Mouse (Mus musculus) hindbrain, embryonic 12.5 days (tissue): ENCODE data around the gene Fthl17c. TPM values are rescaled to one million over a fixed set of nuclear protein-coding genes. Genes with fewer than 3 reads are reported as not detected.
"Not testable (repeated sequence)": the region's sequence is repeated elsewhere in the genome, so short reads cannot be mapped to it uniquely, and the experiment has no call there.

Experiments used
- ATAC-seq: fragments of 200-750 bp; cut with Nextera tagmentation; 2 replicates; pipeline ENCODE4 v1.8.0; 2017; ENCODE audit warnings: moderate TSS enrichment; ENCODE audit not compliant: low FRiP score
- H3K27ac ChIP-seq: fragments of 300-500 bp; sonication (generic); 2 replicates; pipeline ENCODE4 v1.5.1; 2016; ENCODE audit warnings: mild to moderate bottlenecking
- H3K27me3 ChIP-seq: fragments of 300-500 bp; sonication (generic); 2 replicates; pipeline ENCODE4 v1.6.1; 2016; ENCODE audit warnings: mild to moderate bottlenecking
- H3K36me3 ChIP-seq: fragments of 300-500 bp; sonication (generic); 2 replicates; pipeline ENCODE4 v1.6.1; 2016; ENCODE audit warnings: mild to moderate bottlenecking
- H3K4me1 ChIP-seq: fragments of 300-500 bp; sonication (generic); 2 replicates; pipeline ENCODE4 v1.6.1; 2016
- H3K4me2 ChIP-seq: fragments of 300-500 bp; sonication (generic); replicated peaks from 2 replicates; pipeline ENCODE4 v1.6.1; 2016; ENCODE audit warnings: mild to moderate bottlenecking
- H3K4me3 ChIP-seq: fragments of 300-500 bp; sonication (generic); 2 replicates; pipeline ENCODE4 v1.5.1; 2016; ENCODE audit warnings: mild to moderate bottlenecking
- H3K9ac ChIP-seq: fragments of 300-500 bp; sonication (generic); 2 replicates; pipeline ENCODE4 v1.6.1; 2016; ENCODE audit warnings: mild to moderate bottlenecking, moderate library complexity
- H3K9me3 ChIP-seq: fragments of 300-500 bp; sonication (generic); replicated peaks from 2 replicates; pipeline ENCODE4 v1.6.1; 2016; ENCODE audit warnings: mild to moderate bottlenecking
- WGBS: fragments of 180-500 bp; shearing (Covaris S2); methylation state at CpG from one replicate; pipeline ENCODE4 v1.1.7; 2016; 5-methylcytosine and 5-hydroxymethylcytosine counted together
- polyA plus RNA-seq: library from polyadenylated mRNA; unstranded; fragments of >200 nt; fragmentation: Nextera tagmentation; extraction: Ambion mirVana; gene quantifications from 2 replicates; pipeline ENCODE4 v1.2.1, GENCODE M21; 2016

Gene Fthl17c
- polyA plus RNA-seq, result not detected in 2 replicates

- not testable (repeated sequence) for H3K4me2 ChIP-seq, H3K9me3 ChIP-seq, H3K4me3 ChIP-seq, H3K27ac ChIP-seq, ATAC-seq, H3K36me3 ChIP-seq, H3K9ac ChIP-seq, H3K27me3 ChIP-seq, H3K4me1 ChIP-seq
- WGBS, result no CpG with 5 or more reads among the region's 11 CpGs
Observed at GRCm38 (mm10) chrX:8976459-8976858, at the start of gene Fthl17c. Gene Fthl17c (minus strand): TSS chrX:8976559.

GRCm38 (mm10) chrX:9019481-9019880 lies 43.1 kb upstream of the Fthl17c start:
- no peak overlapping the region for H3K9ac ChIP-seq
- no peaks in the 10 kb centered on the region for H3K36me3 ChIP-seq
- no peaks in the 10 kb centered on the region for H3K27me3 ChIP-seq
- 61% methylated on average over 9 of the region's 10 CpGs for WGBS
- no peak for ATAC-seq
- H3K4me3 ChIP-seq, result no peak overlapping the region
- no peaks in the 10 kb centered on the region for H3K4me1 ChIP-seq
- H3K27ac ChIP-seq, result no peak overlapping the region
- no peak overlapping the region for H3K4me2 ChIP-seq
- H3K9me3 ChIP-seq, result no peaks in the 10 kb centered on the region

- ATAC-seq, result no peak
- H3K9ac ChIP-seq, result no peak overlapping the region
Observed at GRCm38 (mm10) chrX:9016079-9016478, 39.7 kb upstream of the Fthl17c start.

GRCm38 (mm10) chrX:8986655-8987054 lies 10.3 kb upstream of the Fthl17c start, which contains the start of gene Fthl17d:
Gene Fthl17d (minus strand): TSS chrX:8986755.
- H3K27ac ChIP-seq, H3K9me3 ChIP-seq, H3K4me3 ChIP-seq, H3K9ac ChIP-seq, H3K36me3 ChIP-seq, H3K4me2 ChIP-seq, H3K4me1 ChIP-seq, ATAC-seq, H3K27me3 ChIP-seq: not testable (repeated sequence)
- WGBS, result no CpG with 5 or more reads among the region's 9 CpGs

More at GRCm38 (mm10) chrX:9016079-9016478, 39.7 kb upstream of the Fthl17c start:
- Histone ChIP-seq H3K27ac (no peak overlapping the region), H3K4me3 (no peak overlapping the region), H3K27me3 (no peaks in the 10 kb centered on the region), H3K4me2 (no peak overlapping the region), H3K9me3 (no peaks in the 10 kb centered on the region), H3K4me1 (no peaks in the 10 kb centered on the region), H3K36me3 (no peaks in the 10 kb centered on the region)
- 59% methylated on average over 1 of the region's 1 CpGs for WGBS

GRCm38 (mm10) chrX:8964618-8965017 lies 11.7 kb downstream of the Fthl17c start:
- not testable (repeated sequence) for H3K27ac ChIP-seq, H3K4me1 ChIP-seq, H3K4me2 ChIP-seq, H3K27me3 ChIP-seq, H3K36me3 ChIP-seq, H3K4me3 ChIP-seq, ATAC-seq, H3K9ac ChIP-seq, H3K9me3 ChIP-seq
- WGBS, result 49% methylated on average over 4 of the region's 4 CpGs

GRCm38 (mm10) chrX:8962875-8963274 lies 13.5 kb downstream of the Fthl17c start, which contains the start of gene Fthl17b:
Gene Fthl17b (minus strand): TSS chrX:8962975.
- 93% methylated on average over 4 of the region's 11 CpGs for WGBS
- H3K9me3 ChIP-seq, H3K4me2 ChIP-seq, ATAC-seq, H3K27ac ChIP-seq, H3K4me3 ChIP-seq, H3K36me3 ChIP-seq, H3K27me3 ChIP-seq, H3K4me1 ChIP-seq, H3K9ac ChIP-seq: not testable (repeated sequence)

GRCm38 (mm10) chrX:8948130-8948805 lies 28.1 kb downstream of the Fthl17c start:
- H3K4me1 ChIP-seq, H3K27ac ChIP-seq, H3K36me3 ChIP-seq, H3K27me3 ChIP-seq, H3K4me2 ChIP-seq, H3K9ac ChIP-seq, H3K9me3 ChIP-seq, H3K4me3 ChIP-seq: not testable (repeated sequence)
- WGBS, result 17% methylated on average over 7 of the region's 7 CpGs
- 0 out of 2 replicates have a peak, but pooled peaks have one; percentile 66 for ATAC-seq

GRCm38 (mm10) chrX:8944041-8944440 lies 32.3 kb downstream of the Fthl17c start:
- H3K36me3 ChIP-seq, result no peaks in the 10 kb centered on the region
- H3K4me3 ChIP-seq, result no peak overlapping the region
- H3K4me1 ChIP-seq, result no peaks in the 10 kb centered on the region
- H3K27me3 ChIP-seq, result no peaks in the 10 kb centered on the region
- no peak overlapping the region for H3K27ac ChIP-seq
- H3K9me3 ChIP-seq, result no peaks in the 10 kb centered on the region
- ATAC-seq, result no peak
- H3K9ac ChIP-seq, result no peak overlapping the region
- WGBS, result 80% methylated on average over 8 of the region's 8 CpGs
- H3K4me2 ChIP-seq, result no peak overlapping the region

- no peaks in the 10 kb centered on the region for H3K27me3 ChIP-seq
- no peaks in the 10 kb centered on the region for H3K9me3 ChIP-seq
- H3K4me3 ChIP-seq, result no peak overlapping the region
- no peaks in the 10 kb centered on the region for H3K36me3 ChIP-seq
- WGBS, result 40% methylated on average over 4 of the region's 4 CpGs
- no peak for ATAC-seq
- no peaks in the 10 kb centered on the region for H3K4me1 ChIP-seq
- no peak overlapping the region for H3K9ac ChIP-seq
- no peak overlapping the region for H3K4me2 ChIP-seq
- H3K27ac ChIP-seq, result no peak overlapping the region
Observed at GRCm38 (mm10) chrX:8927308-8927707, 49.1 kb downstream of the Fthl17c start.

Other genes starting within 250 kb of the Fthl17c start
- not detected in 2 replicates for gene Ssx9, start 228.1 kb downstream of the Fthl17c start, polyA plus RNA-seq
- gene Ssxb5, start 172.9 kb downstream of the Fthl17c start, polyA plus RNA-seq, result not detected in 2 replicates
- not detected in 2 replicates for gene Gm6592, start 132.6 kb downstream of the Fthl17c start, polyA plus RNA-seq
- not detected in 2 replicates for gene Gm5751, start 102.3 kb downstream of the Fthl17c start, polyA plus RNA-seq
- 16.6 and 17.2 TPM in 2 replicates for gene B630019K06Rik, start 84.2 kb downstream of the Fthl17c start, polyA plus RNA-seq
- gene Fthl17b, start 13.6 kb downstream of the Fthl17c start, polyA plus RNA-seq, result not detected in 2 replicates
- gene Fthl17d, start 10.2 kb upstream of the Fthl17c start, polyA plus RNA-seq, result not detected in 2 replicates
- gene Fthl17e, start 56.9 kb upstream of the Fthl17c start, polyA plus RNA-seq, result not detected in 2 replicates
- not detected in 2 replicates for gene Fthl17f, start 86.5 kb upstream of the Fthl17c start, polyA plus RNA-seq
- gene 4930402K13Rik, start 128.0 kb upstream of the Fthl17c start, polyA plus RNA-seq, result not detected in 2 replicates
- 1.9 TPM in 2 replicates for gene Lancl3, start 223.3 kb upstream of the Fthl17c start, polyA plus RNA-seq